Mouse (Mus musculus) v-Abl transformed pro-B cells (cell line): ENCODE measurements at regions not wholly inside any gene's neighbourhood (a gene's known extent, or its start where the extent isn't known, plus 50 kb on each side); places are given as distances from the start of the nearest gene placed in this dataset.

Experiments used
- in situ Hi-C, 2 experiments: fragments of 400-800 bp; cut with MboI; formaldehyde crosslinking; loops; one replicate each; pipeline ENCODE4 v1.15.1; 2025; ENCODE audit not compliant: unreplicated experiment in 2 of 2

GRCm38 (mm10) chr16:29939331-29939850 lies 124.8 kb upstream of the Hes1 start:
- in situ Hi-C loops, result no loop called here

- in situ Hi-C loops, result no loop called here
Measured at GRCm38 (mm10) chr16:29939869-29940707, 124.1 kb upstream of the Hes1 start.

- in situ Hi-C loops, result no loop called here
Measured at GRCm38 (mm10) chr16:29942111-29942510, 122.1 kb upstream of the Hes1 start.

- in situ Hi-C loops, result no loop called here
Measured at GRCm38 (mm10) chr16:29943963-29944860, 120.0 kb upstream of the Hes1 start.

GRCm38 (mm10) chr16:29944966-29945365 lies 119.2 kb upstream of the Hes1 start:
- in situ Hi-C loops, result no loop called here

- in situ Hi-C loops, result no loop called here
Measured at GRCm38 (mm10) chr16:29945376-29945890, 118.8 kb upstream of the Hes1 start.

GRCm38 (mm10) chr16:29945891-29946598 lies 118.1 kb upstream of the Hes1 start:
- in situ Hi-C loops, result no loop called here

GRCm38 (mm10) chr16:29946966-29947365 lies 117.2 kb upstream of the Hes1 start:
- in situ Hi-C loops, result no loop called here

- in situ Hi-C loops, result no loop called here
Measured at GRCm38 (mm10) chr16:29947670-29948069, 116.5 kb upstream of the Hes1 start.

GRCm38 (mm10) chr16:29950136-29950535 lies 114.0 kb upstream of the Hes1 start:
- in situ Hi-C loops, result no loop called here

- in situ Hi-C loops, result no loop called here
Measured at GRCm38 (mm10) chr16:29950791-29951190, 113.4 kb upstream of the Hes1 start.

GRCm38 (mm10) chr16:29954700-29955099 lies 109.5 kb upstream of the Hes1 start:
- in situ Hi-C loops, result no loop called here

GRCm38 (mm10) chr16:29956904-29957303 lies 107.3 kb upstream of the Hes1 start:
- in situ Hi-C loops, result no loop called here

GRCm38 (mm10) chr16:29959939-29960637 lies 104.1 kb upstream of the Hes1 start:
- in situ Hi-C loops, result no loop called here

GRCm38 (mm10) chr16:29963284-29963683 lies 100.9 kb upstream of the Hes1 start:
- in situ Hi-C loops, result no loop called here

- in situ Hi-C loops, result no loop called here
Measured at GRCm38 (mm10) chr16:29964563-29964962, 99.6 kb upstream of the Hes1 start.

GRCm38 (mm10) chr16:29968743-29969142 lies 95.4 kb upstream of the Hes1 start:
- in situ Hi-C loops, result no loop called here

GRCm38 (mm10) chr16:29972741-29973141 lies 91.4 kb upstream of the Hes1 start:
- in situ Hi-C loops, result no loop called here

GRCm38 (mm10) chr16:29973250-29973649 lies 90.9 kb upstream of the Hes1 start:
- in situ Hi-C loops, result no loop called here

- in situ Hi-C loops, result no loop called here
Measured at GRCm38 (mm10) chr16:29975800-29976199, 88.4 kb upstream of the Hes1 start.
